Mouse (Mus musculus): Measurements from ENCODE around the gene Crygn. TPM values are rescaled to one million over a fixed set of nuclear protein-coding genes. Genes with fewer than 3 reads are reported as not detected.

The Crygn gene
- polyA plus RNA-seq, 1 experiment = not detected

- no peak for DNase-seq (ENCODE audit: extremely low spot score in 1 of 2, low spot score in 1 of 2)
These were observed 8.1 kb downstream of the Crygn start for GRCm38 (mm10) chr5:24749731-24750130.

GRCm38 (mm10) chr5:24747533-24747932 is 10.3 kb downstream of the Crygn start:
- no peak for DNase-seq (ENCODE audit: extremely low spot score in 1 of 2, low spot score in 1 of 2)

GRCm38 (mm10) chr5:24743956-24744355 is 13.9 kb downstream of the Crygn start:
- DNase-seq (ENCODE audit: extremely low spot score in 1 of 2, low spot score in 1 of 2) = no peak

GRCm38 (mm10) chr5:24741172-24741885 is 16.5 kb downstream of the Crygn start:
- no peak for DNase-seq (ENCODE audit: extremely low spot score in 1 of 2, low spot score in 1 of 2)

DNA sequence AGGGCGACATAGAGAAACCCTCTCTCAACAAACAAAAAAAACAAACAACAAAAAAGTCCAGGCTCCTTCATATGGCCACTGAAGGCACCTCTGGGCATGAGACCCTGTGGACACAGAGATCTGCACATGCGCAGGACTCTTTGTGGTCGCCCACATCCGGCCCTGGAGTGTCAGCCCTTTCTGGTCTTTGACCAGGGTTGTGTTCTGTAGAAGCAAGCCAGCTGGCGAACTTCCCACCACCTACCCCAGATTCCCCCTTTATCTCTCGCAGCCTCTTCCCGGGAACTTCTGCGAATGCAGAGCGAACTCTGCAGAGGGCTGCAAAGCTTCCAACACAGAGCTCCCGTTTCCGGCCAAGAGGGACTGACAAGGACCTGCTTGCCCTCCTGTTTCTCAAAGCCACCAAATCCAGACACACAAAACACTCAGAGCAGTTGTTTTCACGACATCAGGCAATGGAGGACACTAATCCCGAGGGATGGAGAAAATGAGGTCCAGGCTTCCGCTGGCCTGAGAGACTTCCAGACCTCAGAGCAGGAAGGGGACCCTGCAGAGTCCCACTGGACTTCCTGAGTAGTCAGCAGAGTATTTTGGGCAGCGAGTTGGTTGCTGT is 18.6 kb downstream of the Crygn start:
- DNase-seq (ENCODE audit: extremely low spot score in 1 of 2, low spot score in 1 of 2) = peak; percentile 33 to 38

DNA sequence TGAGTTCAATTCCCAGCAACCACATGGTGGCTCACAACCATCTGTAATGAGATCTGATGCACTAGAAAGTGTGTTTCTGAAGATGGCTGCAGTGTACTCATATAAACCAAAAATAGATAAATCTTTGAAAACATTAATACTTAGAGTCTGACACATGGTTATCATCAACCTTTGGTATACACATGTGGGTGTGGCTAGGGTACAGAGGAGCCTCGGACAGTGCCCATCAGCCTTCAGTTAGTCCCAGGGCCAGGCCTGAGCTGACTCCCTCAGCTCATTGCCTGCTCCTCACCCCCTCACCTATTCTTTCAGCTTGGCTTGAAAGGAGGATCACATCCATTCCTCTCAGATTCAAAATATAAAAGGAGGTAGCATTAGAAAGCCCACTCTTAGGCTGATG is 19.3 kb downstream of the Crygn start:
- no peak for DNase-seq (ENCODE audit: extremely low spot score in 1 of 2, low spot score in 1 of 2)

- no peak for DNase-seq (ENCODE audit: extremely low spot score in 1 of 2, low spot score in 1 of 2)
These were observed 20.2 kb downstream of the Crygn start for GRCm38 (mm10) chr5:24737595-24737994.

GRCm38 (mm10) chr5:24733771-24734426 is 23.9 kb downstream of the Crygn start:
- DNase-seq (ENCODE audit: extremely low spot score in 1 of 2, low spot score in 1 of 2) = no peak

GRCm38 (mm10) chr5:24733134-24733533 is 24.7 kb downstream of the Crygn start:
- no peak for DNase-seq (ENCODE audit: extremely low spot score in 1 of 2, low spot score in 1 of 2)

DNA sequence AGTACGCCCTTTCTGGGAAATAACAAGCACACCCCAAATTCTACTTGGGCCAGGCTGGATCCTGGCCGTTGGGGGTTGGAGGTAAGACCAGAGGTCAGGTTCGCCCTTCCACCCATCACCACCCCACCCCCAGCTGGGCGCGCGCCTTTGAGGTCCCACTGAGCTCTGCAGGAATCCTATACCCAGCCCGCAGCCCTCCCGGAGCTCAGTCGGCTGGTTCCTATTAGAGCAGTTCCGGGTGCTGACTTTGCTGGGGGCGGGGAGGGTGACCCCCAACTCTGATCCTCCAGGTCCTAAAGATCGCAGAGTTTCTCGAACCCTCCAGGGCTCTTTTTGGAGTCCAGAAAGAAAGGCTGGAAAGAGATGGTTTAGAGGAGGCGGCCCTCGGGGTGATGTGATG is 26.8 kb downstream of the Crygn start:
- no peak for DNase-seq (ENCODE audit: extremely low spot score in 1 of 2, low spot score in 1 of 2)

- DNase-seq (ENCODE audit: extremely low spot score in 1 of 2, low spot score in 1 of 2) = no peak
These were observed 27.3 kb downstream of the Crygn start, which contains the start of gene Wdr86 for GRCm38 (mm10) chr5:24730488-24730871. Wdr86 (minus strand) TSS chr5:24730727.

- no peak for DNase-seq (ENCODE audit: extremely low spot score in 1 of 2, low spot score in 1 of 2)
These were observed 27.9 kb downstream of the Crygn start for GRCm38 (mm10) chr5:24729797-24730487.

DNA sequence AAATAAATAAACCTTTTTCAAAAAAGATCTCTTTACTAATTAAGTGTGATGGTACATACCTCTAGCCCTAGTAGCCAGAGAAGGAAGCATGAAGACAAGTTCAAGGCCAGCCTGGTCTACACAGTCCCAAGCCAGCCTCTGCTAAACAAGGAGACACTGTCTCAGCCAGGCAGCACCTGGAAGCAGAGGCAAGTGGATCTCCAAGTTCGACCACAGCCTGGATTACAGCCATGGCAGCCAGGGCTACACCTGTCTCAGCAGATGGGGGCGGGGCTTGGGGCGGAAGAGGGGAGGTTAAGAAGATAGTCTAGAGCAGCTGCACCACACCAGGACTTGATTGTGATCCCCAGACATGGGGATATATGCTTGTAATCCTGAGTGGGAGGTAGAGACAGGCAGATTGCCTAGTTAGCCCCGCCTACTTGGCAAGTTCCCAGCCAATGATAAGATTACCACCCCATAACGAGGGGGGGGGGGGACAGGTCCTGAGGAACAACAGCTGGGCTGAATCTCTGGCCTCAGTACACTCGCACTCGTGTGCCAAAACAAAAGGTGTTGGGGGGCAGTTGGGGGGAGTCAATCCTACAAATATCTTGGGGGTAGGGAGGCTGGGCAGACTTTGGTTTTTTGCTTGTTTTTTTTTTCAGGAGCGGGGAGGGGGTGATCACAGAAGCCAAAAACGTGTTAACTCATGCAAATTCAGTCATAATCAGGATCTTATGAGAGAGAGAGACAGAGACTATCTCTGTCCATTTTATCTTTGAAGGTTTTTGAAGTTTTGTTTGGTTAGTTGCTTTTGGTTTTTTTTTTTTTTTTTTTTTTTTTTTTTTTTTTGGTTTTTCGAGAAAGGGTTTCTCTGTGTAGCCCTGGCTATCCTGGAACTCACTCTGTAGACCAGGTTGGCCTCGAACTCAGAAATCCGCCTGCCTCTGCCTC is 30.6 kb downstream of the Crygn start:
- no peak for DNase-seq (ENCODE audit: extremely low spot score in 1 of 2, low spot score in 1 of 2)

DNA sequence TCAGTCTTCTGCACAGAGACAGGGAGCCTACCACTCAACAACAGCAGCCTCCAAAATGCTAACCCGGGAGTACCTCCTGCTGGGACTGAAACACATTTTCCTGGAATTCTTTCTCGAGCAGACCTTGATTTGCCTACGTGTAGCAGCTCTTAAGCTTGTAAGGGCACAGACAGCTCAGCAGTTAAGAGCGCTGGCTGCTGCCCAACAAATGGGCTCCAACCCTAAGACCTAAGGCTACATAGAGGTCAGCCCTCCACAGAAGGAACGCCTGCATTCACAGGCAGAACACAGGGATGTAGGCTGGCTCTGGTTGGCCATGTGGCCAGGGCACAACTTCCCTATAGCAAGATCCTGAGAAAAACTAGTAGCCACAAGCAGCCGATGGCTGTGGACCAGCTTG is 31.9 kb downstream of the Crygn start:
- DNase-seq (ENCODE audit: extremely low spot score in 1 of 2, low spot score in 1 of 2) = no peak

GRCm38 (mm10) chr5:24724805-24725204 is 33.0 kb downstream of the Crygn start:
- no peak for DNase-seq (ENCODE audit: extremely low spot score in 1 of 2, low spot score in 1 of 2)

DNA sequence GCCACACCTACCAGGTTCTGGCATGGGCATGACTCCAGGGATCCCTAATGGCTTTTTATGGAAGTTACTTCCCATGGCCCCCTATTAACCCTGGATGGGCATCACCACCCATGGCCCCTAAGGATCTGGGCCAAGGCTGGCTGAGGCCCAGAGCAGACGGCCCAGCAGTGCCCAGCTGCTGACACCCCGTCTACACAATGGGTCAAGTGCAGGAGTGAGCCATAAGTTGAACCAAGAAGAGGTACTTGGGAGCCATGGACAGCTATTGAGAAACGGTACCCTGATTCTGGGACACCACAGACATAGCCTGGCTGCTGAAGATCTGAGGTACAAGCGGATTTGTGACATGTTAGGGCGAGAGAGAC is 33.6 kb downstream of the Crygn start:
- no peak for DNase-seq (ENCODE audit: extremely low spot score in 1 of 2, low spot score in 1 of 2)

- no peak for DNase-seq (ENCODE audit: extremely low spot score in 1 of 2, low spot score in 1 of 2)
These were observed 34.1 kb downstream of the Crygn start for GRCm38 (mm10) chr5:24723527-24724269.

DNA sequence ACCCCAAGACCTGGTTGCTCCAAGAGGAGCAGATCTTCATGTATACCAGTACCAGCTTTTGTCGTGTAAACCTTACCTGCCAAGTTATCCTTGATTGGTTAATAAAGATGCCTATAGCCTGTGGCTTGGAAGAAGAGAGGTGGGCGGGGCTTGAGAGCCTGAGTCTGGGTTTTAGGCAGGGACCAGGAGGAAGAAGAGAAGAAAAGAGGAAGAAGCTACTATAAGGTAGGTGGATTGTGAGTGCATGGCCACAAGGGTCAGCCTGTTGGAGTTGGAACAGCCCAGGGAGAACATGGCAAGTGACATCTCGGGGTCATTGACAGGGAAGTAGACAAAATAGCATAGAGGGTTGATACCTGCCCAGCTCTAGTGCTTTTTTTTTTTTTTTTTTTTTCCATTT is 38.0 kb downstream of the Crygn start:
- DNase-seq (ENCODE audit: extremely low spot score in 1 of 2, low spot score in 1 of 2) = no peak

GRCm38 (mm10) chr5:24718076-24718475 is 39.7 kb downstream of the Crygn start:
- no peak for DNase-seq (ENCODE audit: extremely low spot score in 1 of 2, low spot score in 1 of 2)

DNA sequence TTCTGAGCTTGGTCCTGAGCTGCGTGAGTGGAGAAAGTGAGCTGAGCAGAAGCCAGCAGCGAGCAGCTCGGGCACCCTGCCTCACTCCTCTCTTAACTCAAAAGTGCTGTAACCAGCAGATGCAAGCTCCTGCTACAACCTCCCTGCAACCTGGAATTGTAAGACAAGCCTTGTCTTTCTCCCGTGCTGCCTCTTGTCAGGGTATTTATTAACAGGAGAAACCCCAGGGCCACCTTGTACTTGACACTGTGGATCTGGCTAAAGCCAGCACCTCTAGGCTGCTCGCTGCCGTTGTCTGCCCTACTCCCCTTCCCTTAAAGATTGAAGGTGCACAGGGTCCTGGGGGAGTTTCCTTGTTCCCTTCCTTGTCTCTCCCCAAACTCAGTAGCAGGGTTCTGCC is 43.8 kb downstream of the Crygn start:
- no peak for DNase-seq (ENCODE audit: extremely low spot score in 1 of 2, low spot score in 1 of 2)
